Mouse (Mus musculus): ENCODE measurements around the gene Slc25a45. TPM values are rescaled to one million over a fixed set of nuclear protein-coding genes. Genes with fewer than 3 reads are reported as not detected.
A peak's percentile ranks its signal among the peaks of the same experiment; 100 is the strongest.

Gene Slc25a45
- total RNA-seq, 2 experiments from 2014 or later = 3.4 to 4.2 TPM

- intact Hi-C loops (cut with DNase I) = loop anchor here (2.0 kb wide), 1 partner anchor 15 kb away; no protein-coding TSS in a partner anchor
- peak in 1 of 2 experiments; percentile 68 for DNase-seq
Measured at GRCm38 (mm10) chr19:5840086-5840889, 37.3 kb upstream of the Slc25a45 start.

GRCm38 (mm10) chr19:5840890-5841388 lies 36.7 kb upstream of the Slc25a45 start:
- peak in 1 of 2 experiments; percentile 36 for DNase-seq
- intact Hi-C loops (cut with DNase I) = loop anchor here (2.0 kb wide), 1 partner anchor 16 kb away; no protein-coding TSS in a partner anchor

GRCm38 (mm10) chr19:5841389-5841946 lies 36.1 kb upstream of the Slc25a45 start:
- intact Hi-C loops (cut with DNase I) = loop anchor here (2.0 kb wide), 1 partner anchor 17 kb away; no protein-coding TSS in a partner anchor

GRCm38 (mm10) chr19:5841999-5842784 lies 35.4 kb upstream of the Slc25a45 start:
- intact Hi-C loops (cut with DNase I) = loop anchor here (2.0 kb wide), 1 partner anchor 17 kb away; no protein-coding TSS in a partner anchor
- peak; percentile 34 to 41 for DNase-seq

More at GRCm38 (mm10) chr19:5841389-5841946, 36.1 kb upstream of the Slc25a45 start:
- DNase-seq = peak; percentile 45 to 67

- intact Hi-C loops (cut with DNase I) = no loop called here
- peak; percentile 55 to 61 for DNase-seq
Measured at GRCm38 (mm10) chr19:5842785-5843730, 34.5 kb upstream of the Slc25a45 start.

GRCm38 (mm10) chr19:5843781-5844691 lies 33.6 kb upstream of the Slc25a45 start:
- intact Hi-C loops (cut with DNase I) = loop anchor here (1.0 kb wide), 1 partner anchor 26 kb away; no protein-coding TSS in a partner anchor
- peak; percentile 56 to 69 for DNase-seq

- intact Hi-C loops (cut with DNase I) = loop anchor here (1.0 kb wide), 2 partner anchors 27 to 43 kb away; no protein-coding TSS in a partner anchor
- no peak for DNase-seq
Measured at GRCm38 (mm10) chr19:5844831-5845318, 32.7 kb upstream of the Slc25a45 start.

GRCm38 (mm10) chr19:5845319-5846135 lies 32.1 kb upstream of the Slc25a45 start:
- DNase-seq = peak; percentile 96 to 97
- intact Hi-C loops (cut with DNase I) = loop anchor here (1.0 kb wide), 1 partner anchor 43 kb away; no protein-coding TSS in a partner anchor

GRCm38 (mm10) chr19:5846154-5846553 lies 31.5 kb upstream of the Slc25a45 start:
- intact Hi-C loops (cut with DNase I) = no loop called here
- DNase-seq = peak; percentile 47 to 74

- intact Hi-C loops (cut with DNase I) = no loop called here
- peak; percentile 83 to 84 for DNase-seq
Measured at GRCm38 (mm10) chr19:5846557-5847305, 30.9 kb upstream of the Slc25a45 start.

GRCm38 (mm10) chr19:5847306-5847796 lies 30.3 kb upstream of the Slc25a45 start:
- intact Hi-C loops (cut with DNase I) = no loop called here
- peak; percentile 55 to 63 for DNase-seq

GRCm38 (mm10) chr19:5848032-5848825 lies 29.4 kb upstream of the Slc25a45 start:
- intact Hi-C loops (cut with DNase I) = no loop called here

GRCm38 (mm10) chr19:5848826-5849672 lies 28.6 kb upstream of the Slc25a45 start:
- DNase-seq = peak; percentile 45 to 65
- intact Hi-C loops (cut with DNase I) = no loop called here

More at GRCm38 (mm10) chr19:5848032-5848825, 29.4 kb upstream of the Slc25a45 start:
- DNase-seq = peak; percentile 79 to 83

GRCm38 (mm10) chr19:5849843-5850527 lies 27.6 kb upstream of the Slc25a45 start:
- peak; percentile 96 to 97 for DNase-seq
- intact Hi-C loops (cut with DNase I) = loop anchor here (1.0 kb wide), 1 partner anchor 57 kb away; no protein-coding TSS in a partner anchor

Measured in heart, postnatal 36 days (tissue).